Mouse (Mus musculus): ENCODE results near the gene Opa1. TPM values are rescaled to one million over a fixed set of nuclear protein-coding genes. Genes with fewer than 3 reads are reported as not detected.
A peak's percentile ranks its signal among the peaks of the same experiment; 100 is the strongest.

The Opa1 gene
- polyA plus RNA-seq, 1 experiment from 2014 or later, result 49.6 TPM

DNA sequence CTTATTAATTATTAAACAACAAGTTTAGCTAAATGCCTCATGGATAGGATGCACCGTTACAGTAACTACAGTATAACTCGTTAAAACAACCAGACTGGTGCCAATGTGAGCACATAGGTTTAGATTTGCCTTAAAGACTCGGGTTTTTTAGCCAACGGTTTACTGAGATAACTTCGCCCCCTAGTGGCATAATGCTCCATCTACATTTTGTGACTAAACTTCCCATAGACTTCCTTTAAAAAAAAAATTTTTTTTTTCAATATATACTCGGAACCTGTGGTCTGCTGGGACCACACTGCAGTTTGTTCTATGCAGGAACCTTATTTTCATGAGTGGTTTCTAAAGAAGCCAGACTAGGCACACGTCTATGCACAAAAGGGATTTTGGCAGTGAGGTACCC lies 18.3 kb upstream of the Opa1 start:
- H3K4me1 ChIP-seq (ENCODE audit: control insufficient read depth, insufficient read depth, low read length), result no peaks in the 10 kb centered on the region
- no peaks in the 10 kb centered on the region for H3K36me3 ChIP-seq (ENCODE audit: control insufficient read depth, insufficient read depth, low read length)
- H3K9me3 ChIP-seq (ENCODE audit: control insufficient read depth, low read length), result no peaks in the 10 kb centered on the region
- no peak overlapping the region for H3K9ac ChIP-seq (ENCODE audit: low read length)
- H3K27me3 ChIP-seq (ENCODE audit: control insufficient read depth, insufficient read depth, low read length), result no peaks in the 10 kb centered on the region
- no peak overlapping the region for H3K4me3 ChIP-seq (ENCODE audit: low read depth, low read length)
- peak; percentile 92 for DNase-seq (ENCODE audit: low spot score, missing footprints)
- no peak overlapping the region for H3K4me2 ChIP-seq
- 11% methylated on average over 7 of the region's 7 CpGs for WGBS
- no peak for ATAC-seq (ENCODE audit: low FRiP score)
- no peak overlapping the region for H3K27ac ChIP-seq (ENCODE audit: low read depth, low read length)

DNA sequence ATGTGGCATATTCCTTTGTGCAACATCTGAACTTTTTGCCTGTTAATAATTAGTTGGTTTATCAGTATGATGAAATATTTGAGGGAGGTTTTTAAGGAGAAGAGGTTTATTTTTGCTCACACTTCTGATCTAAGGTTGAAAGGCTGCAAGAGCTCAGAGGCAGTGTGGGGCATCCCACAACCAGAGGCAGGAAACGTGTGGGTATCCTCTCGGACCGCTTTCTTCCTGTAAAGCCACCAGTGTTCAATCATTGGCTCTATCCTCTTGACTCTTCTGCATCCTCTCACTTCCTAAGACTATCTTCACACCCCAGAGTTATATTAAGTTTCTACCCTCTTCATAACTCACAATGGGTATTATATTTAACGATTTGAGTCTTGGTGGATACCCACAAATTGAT lies 5.1 kb upstream of the Opa1 start:
- DNase-seq (ENCODE audit: low spot score, missing footprints) (no peak), ATAC-seq (ENCODE audit: low FRiP score) (no peak)
- 77% methylated on average over 4 of the region's 4 CpGs for WGBS
- Histone ChIP-seq H3K9ac (ENCODE audit: low read length) (no peak overlapping the region), H3K4me1 (ENCODE audit: control insufficient read depth, insufficient read depth, low read length) (0 out of 2 replicates have a peak, but pooled peaks cover 2% of the 10 kb centered on the region), H3K27me3 (ENCODE audit: control insufficient read depth, insufficient read depth, low read length) (no peaks in the 10 kb centered on the region), H3K27ac (ENCODE audit: low read depth, low read length) (no peak overlapping the region), H3K36me3 (ENCODE audit: control insufficient read depth, insufficient read depth, low read length) (no peaks in the 10 kb centered on the region), H3K9me3 (ENCODE audit: control insufficient read depth, low read length) (no peaks in the 10 kb centered on the region), H3K4me2 (no peak overlapping the region), H3K4me3 (ENCODE audit: low read depth, low read length) (no peak overlapping the region)

DNA sequence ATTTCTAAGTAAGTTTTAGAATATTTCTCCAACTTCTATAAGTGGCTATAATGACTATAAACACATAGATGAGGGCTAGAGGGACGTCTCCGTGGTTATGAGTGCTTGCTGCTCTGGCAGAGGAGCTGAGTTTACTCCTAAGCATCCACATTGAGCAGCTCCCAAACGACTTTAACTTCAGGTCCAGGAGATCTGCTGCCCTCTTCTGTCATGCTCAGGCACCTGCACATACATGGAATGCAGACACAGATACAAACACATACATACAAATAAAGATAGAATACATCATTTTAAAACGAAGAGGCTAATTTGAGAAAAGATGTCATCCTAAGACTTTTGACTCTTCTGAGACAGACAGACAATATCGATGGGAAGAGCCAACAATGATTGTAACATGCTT lies 3.5 kb upstream of the Opa1 start:
- Histone ChIP-seq H3K4me2 (no peak overlapping the region), H3K4me1 (ENCODE audit: control insufficient read depth, insufficient read depth, low read length) (peaks cover 11% of the 10 kb centered on the region; the same call in 1 of the 2 replicates), H3K4me3 (ENCODE audit: low read depth, low read length) (no peak overlapping the region), H3K27ac (ENCODE audit: low read depth, low read length) (no peak overlapping the region), H3K27me3 (ENCODE audit: control insufficient read depth, insufficient read depth, low read length) (no peaks in the 10 kb centered on the region), H3K36me3 (ENCODE audit: control insufficient read depth, insufficient read depth, low read length) (no peaks in the 10 kb centered on the region), H3K9ac (ENCODE audit: low read length) (no peak overlapping the region), H3K9me3 (ENCODE audit: control insufficient read depth, low read length) (no peaks in the 10 kb centered on the region)
- WGBS, result 14% methylated on average over 5 of the region's 5 CpGs
- ATAC-seq (ENCODE audit: low FRiP score), result no peak
- DNase-seq (ENCODE audit: low spot score, missing footprints), result no peak

DNA sequence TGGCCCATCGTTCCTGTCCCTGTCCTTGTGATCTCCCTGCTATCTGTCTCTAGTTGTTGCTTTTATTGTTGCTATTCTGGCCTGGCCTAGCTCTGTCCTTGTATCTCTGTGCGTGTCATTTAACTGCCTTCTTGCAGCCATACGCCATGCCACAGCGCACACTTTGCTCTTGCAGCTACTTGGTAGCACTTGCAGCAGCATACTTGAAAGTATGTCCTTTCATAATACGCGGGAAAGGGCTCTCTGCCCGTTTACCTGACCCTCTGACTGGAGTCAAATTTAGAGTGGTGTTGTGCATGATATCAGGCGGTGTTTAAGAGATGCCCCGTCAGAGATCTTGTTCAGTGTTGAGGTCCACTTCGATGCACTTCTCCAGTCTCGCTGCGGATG lies 648 bp downstream of the Opa1 start:
- Histone ChIP-seq H3K9me3 (ENCODE audit: control insufficient read depth, low read length) (no peaks in the 10 kb centered on the region), H3K27me3 (ENCODE audit: control insufficient read depth, insufficient read depth, low read length) (no peaks in the 10 kb centered on the region), H3K36me3 (ENCODE audit: control insufficient read depth, insufficient read depth, low read length) (no peaks in the 10 kb centered on the region), H3K4me3 (ENCODE audit: low read depth, low read length) (peak overlapping the region; percentile 92), H3K27ac (ENCODE audit: low read depth, low read length) (no peak overlapping the region), H3K9ac (ENCODE audit: low read length) (peak overlapping the region; percentile 93), H3K4me2 (peak overlapping the region; percentile 89), H3K4me1 (ENCODE audit: control insufficient read depth, insufficient read depth, low read length) (peaks cover 12% of the 10 kb centered on the region; the same call in 1 of the 2 replicates)
- DNase-seq (ENCODE audit: low spot score, missing footprints) (no peak), ATAC-seq (ENCODE audit: low FRiP score) (peak; percentile 28; the same call in 1 of the 2 replicates)
- 9% methylated on average over 12 of the region's 12 CpGs for WGBS

DNA sequence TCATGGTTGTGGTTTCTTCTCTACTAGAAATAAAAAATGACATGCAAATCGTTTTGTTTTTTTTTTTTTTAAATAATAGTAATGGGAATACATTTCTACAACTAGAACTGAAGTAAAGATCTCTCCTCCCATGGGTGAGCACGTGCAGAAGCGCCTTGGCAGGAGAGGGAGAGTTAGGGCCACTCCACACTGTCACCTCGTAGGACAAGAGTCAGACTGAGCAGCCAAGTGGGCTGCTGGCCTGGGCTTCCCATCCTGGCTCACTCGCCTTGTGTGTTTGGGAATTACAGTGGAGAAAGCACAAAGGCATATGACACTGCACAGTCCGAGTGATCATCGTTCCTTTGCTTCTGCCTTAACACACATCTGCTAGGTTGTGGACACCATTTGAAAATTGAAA lies 13.0 kb downstream of the Opa1 start:
- DNase-seq (ENCODE audit: low spot score, missing footprints) (no peak), ATAC-seq (ENCODE audit: low FRiP score) (no peak)
- H3K27me3 ChIP-seq (ENCODE audit: control insufficient read depth, insufficient read depth, low read length), result no peaks in the 10 kb centered on the region
- H3K9ac ChIP-seq (ENCODE audit: low read length), result no peak overlapping the region
- H3K4me1 ChIP-seq (ENCODE audit: control insufficient read depth, insufficient read depth, low read length), result no peaks in the 10 kb centered on the region
- H3K4me3 ChIP-seq (ENCODE audit: low read depth, low read length), result no peak overlapping the region
- H3K4me2 ChIP-seq, result no peak overlapping the region
- no peak overlapping the region for H3K27ac ChIP-seq (ENCODE audit: low read depth, low read length)
- 82% methylated on average over 7 of the region's 7 CpGs for WGBS
- H3K9me3 ChIP-seq (ENCODE audit: control insufficient read depth, low read length), result no peaks in the 10 kb centered on the region
- H3K36me3 ChIP-seq (ENCODE audit: control insufficient read depth, insufficient read depth, low read length), result peaks cover 6% of the 10 kb centered on the region

DNA sequence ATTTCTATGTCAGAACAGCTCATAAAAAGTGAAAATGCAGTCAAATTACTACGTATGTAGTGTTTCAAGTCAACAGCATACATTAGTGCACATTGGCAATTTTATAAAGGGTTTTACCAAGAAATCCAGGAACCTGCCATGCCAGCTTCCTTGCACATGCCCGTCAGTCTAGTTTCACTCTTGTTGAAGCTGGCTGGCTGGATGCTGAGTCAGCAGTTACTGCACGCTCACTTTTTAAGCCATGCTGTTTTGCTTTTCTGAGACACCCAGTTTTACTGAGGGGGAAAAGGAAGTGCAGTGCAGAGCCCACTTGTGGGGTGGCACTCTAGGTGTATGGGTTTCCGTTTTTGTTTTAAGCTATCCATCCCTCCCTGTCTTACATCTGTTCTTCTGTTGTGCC lies 18.0 kb downstream of the Opa1 start:
- ATAC-seq (ENCODE audit: low FRiP score) (no peak), DNase-seq (ENCODE audit: low spot score, missing footprints) (no peak)
- H3K9ac ChIP-seq (ENCODE audit: low read length), result no peak overlapping the region
- H3K9me3 ChIP-seq (ENCODE audit: control insufficient read depth, low read length), result no peaks in the 10 kb centered on the region
- no peaks in the 10 kb centered on the region for H3K36me3 ChIP-seq (ENCODE audit: control insufficient read depth, insufficient read depth, low read length)
- H3K4me2 ChIP-seq, result no peak overlapping the region
- no peaks in the 10 kb centered on the region for H3K4me1 ChIP-seq (ENCODE audit: control insufficient read depth, insufficient read depth, low read length)
- WGBS, result 88% methylated on average over 4 of the region's 4 CpGs
- H3K27ac ChIP-seq (ENCODE audit: low read depth, low read length), result no peak overlapping the region
- no peaks in the 10 kb centered on the region for H3K27me3 ChIP-seq (ENCODE audit: control insufficient read depth, insufficient read depth, low read length)
- no peak overlapping the region for H3K4me3 ChIP-seq (ENCODE audit: low read depth, low read length)

DNA sequence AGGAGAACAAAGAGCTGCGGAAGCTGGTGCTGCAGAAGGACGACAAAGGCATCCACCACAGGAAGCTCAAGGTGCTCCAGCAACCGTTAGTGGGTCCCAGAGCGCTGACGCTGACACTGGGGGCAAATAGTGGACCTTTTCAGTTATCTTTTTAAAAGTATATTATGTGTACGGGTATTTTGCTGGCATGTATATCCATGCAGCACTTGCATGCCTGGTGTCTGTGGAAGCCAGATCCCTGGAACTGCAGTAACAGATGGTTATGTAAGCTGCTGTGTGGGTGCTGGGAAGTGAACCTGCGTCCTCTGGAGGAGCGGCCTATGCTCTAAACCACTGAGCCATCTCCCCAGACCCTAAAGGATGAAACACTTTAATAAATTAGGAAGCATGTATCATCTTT lies 26.4 kb downstream of the Opa1 start:
- no peak overlapping the region for H3K27ac ChIP-seq (ENCODE audit: low read depth, low read length)
- 93% methylated on average over 8 of the region's 8 CpGs for WGBS
- no peak overlapping the region for H3K9ac ChIP-seq (ENCODE audit: low read length)
- no peaks in the 10 kb centered on the region for H3K27me3 ChIP-seq (ENCODE audit: control insufficient read depth, insufficient read depth, low read length)
- H3K4me3 ChIP-seq (ENCODE audit: low read depth, low read length), result no peak overlapping the region
- DNase-seq (ENCODE audit: low spot score, missing footprints) (peak; percentile 56), ATAC-seq (ENCODE audit: low FRiP score) (no peak)
- H3K4me1 ChIP-seq (ENCODE audit: control insufficient read depth, insufficient read depth, low read length), result no peaks in the 10 kb centered on the region
- no peaks in the 10 kb centered on the region for H3K9me3 ChIP-seq (ENCODE audit: control insufficient read depth, low read length)
- H3K36me3 ChIP-seq (ENCODE audit: control insufficient read depth, insufficient read depth, low read length), result peaks cover 9% of the 10 kb centered on the region; the same call in 1 of the 2 replicates
- no peak overlapping the region for H3K4me2 ChIP-seq

DNA sequence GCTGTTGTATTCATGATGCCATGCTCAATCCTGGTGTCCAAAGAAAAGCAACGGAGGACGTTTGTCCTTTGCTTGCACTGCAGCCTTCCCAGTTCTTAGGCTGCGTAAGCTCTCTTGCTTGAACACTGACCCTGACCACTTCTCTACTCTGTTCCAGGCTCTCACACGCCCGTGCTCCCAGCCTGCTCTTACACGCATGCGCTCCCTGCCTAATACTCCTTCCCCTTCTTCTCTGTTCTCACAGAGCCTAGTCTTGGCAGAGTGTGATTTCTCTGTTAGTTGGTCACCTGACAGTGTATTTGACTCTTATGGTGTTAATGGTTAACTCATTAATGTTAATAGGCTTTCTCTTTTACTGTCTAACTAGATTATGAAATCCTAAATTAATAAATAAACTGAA lies 28.0 kb downstream of the Opa1 start:
- 95% methylated on average over 7 of the region's 7 CpGs for WGBS
- no peak for DNase-seq (ENCODE audit: low spot score, missing footprints)
- Histone ChIP-seq H3K9ac (ENCODE audit: low read length) (no peak overlapping the region), H3K4me3 (ENCODE audit: low read depth, low read length) (no peak overlapping the region), H3K9me3 (ENCODE audit: control insufficient read depth, low read length) (no peaks in the 10 kb centered on the region), H3K4me1 (ENCODE audit: control insufficient read depth, insufficient read depth, low read length) (no peaks in the 10 kb centered on the region), H3K27me3 (ENCODE audit: control insufficient read depth, insufficient read depth, low read length) (no peaks in the 10 kb centered on the region), H3K27ac (ENCODE audit: low read depth, low read length) (no peak overlapping the region), H3K36me3 (ENCODE audit: control insufficient read depth, insufficient read depth, low read length) (peaks cover 20% of the 10 kb centered on the region), H3K4me2 (no peak overlapping the region)
- ATAC-seq (ENCODE audit: low FRiP score), result no peak

DNA sequence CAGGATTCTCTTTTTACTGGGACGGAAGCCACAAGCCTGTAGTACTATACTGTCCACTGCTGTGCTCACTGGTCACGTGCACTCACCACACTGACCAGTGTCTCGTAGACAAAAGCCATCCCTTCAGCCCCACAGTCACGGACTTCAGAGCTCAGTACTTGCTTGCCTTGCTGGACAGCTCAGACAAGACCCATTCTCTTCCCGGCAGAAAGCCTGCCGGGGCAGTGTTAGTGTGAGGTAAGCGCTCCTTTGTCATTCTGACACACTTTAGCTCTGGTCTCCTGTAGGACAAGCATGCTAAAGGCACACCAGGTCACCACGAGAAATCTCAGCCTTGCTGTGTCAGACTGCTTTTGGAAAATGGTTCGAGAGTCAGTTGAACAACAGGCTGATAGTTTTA lies 35.6 kb downstream of the Opa1 start:
- Histone ChIP-seq H3K27ac (ENCODE audit: low read depth, low read length) (no peak overlapping the region), H3K27me3 (ENCODE audit: control insufficient read depth, insufficient read depth, low read length) (no peaks in the 10 kb centered on the region), H3K9me3 (ENCODE audit: control insufficient read depth, low read length) (no peaks in the 10 kb centered on the region), H3K36me3 (ENCODE audit: control insufficient read depth, insufficient read depth, low read length) (peaks cover 28% of the 10 kb centered on the region), H3K4me1 (ENCODE audit: control insufficient read depth, insufficient read depth, low read length) (no peaks in the 10 kb centered on the region), H3K4me3 (ENCODE audit: low read depth, low read length) (no peak overlapping the region), H3K4me2 (no peak overlapping the region), H3K9ac (ENCODE audit: low read length) (no peak overlapping the region)
- DNase-seq (ENCODE audit: low spot score, missing footprints), result no peak
- 82% methylated on average over 9 of the region's 9 CpGs for WGBS
- no peak for ATAC-seq (ENCODE audit: low FRiP score)

DNA sequence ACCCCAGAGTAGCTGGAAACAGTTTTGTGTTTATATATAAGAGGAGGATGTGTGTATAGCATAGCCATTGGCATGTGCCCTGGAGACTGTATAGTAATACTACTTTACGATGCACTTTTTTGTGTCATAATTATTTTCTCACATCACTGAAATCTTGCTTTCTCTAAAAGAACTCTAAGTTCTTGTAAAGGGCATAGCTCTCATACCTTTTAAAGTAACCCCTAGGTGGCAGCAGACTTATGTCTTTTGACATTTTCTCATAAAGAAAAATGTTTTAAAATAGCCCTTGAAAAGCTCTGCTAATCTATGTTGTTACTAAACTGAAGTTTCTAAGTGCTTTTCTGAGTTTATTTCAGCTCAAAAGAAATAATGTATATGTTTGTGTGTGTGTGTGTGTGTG lies 49.9 kb downstream of the Opa1 start:
- ATAC-seq (ENCODE audit: low FRiP score) (no peak), DNase-seq (ENCODE audit: low spot score, missing footprints) (peak; percentile 86)
- H3K36me3 ChIP-seq (ENCODE audit: control insufficient read depth, insufficient read depth, low read length), result peaks cover 9% of the 10 kb centered on the region; the same call in 1 of the 2 replicates
- WGBS, result 78% methylated on average over 1 of the region's 1 CpGs
- H3K27me3 ChIP-seq (ENCODE audit: control insufficient read depth, insufficient read depth, low read length), result peaks cover 10% of the 10 kb centered on the region; the same call in 1 of the 2 replicates
- H3K9me3 ChIP-seq (ENCODE audit: control insufficient read depth, low read length), result no peaks in the 10 kb centered on the region
- H3K4me3 ChIP-seq (ENCODE audit: low read depth, low read length), result no peak overlapping the region
- no peak overlapping the region for H3K4me2 ChIP-seq
- no peaks in the 10 kb centered on the region for H3K4me1 ChIP-seq (ENCODE audit: control insufficient read depth, insufficient read depth, low read length)
- H3K27ac ChIP-seq (ENCODE audit: low read depth, low read length), result no peak overlapping the region
- H3K9ac ChIP-seq (ENCODE audit: low read length), result no peak overlapping the region
